Mouse (Mus musculus): ENCODE data around the gene Dennd1c. TPM values are rescaled to one million over a fixed set of nuclear protein-coding genes. Genes with fewer than 3 reads are reported as not detected.

The Dennd1c gene
- 0.29 and 0.58 TPM in 2 replicates for polyA plus RNA-seq (2021; fragmentation: Nextera tagmentation)
- long read RNA-seq, experiment 1, partial matches to known transcripts, result 1 of 4 reads
- long read RNA-seq, experiment 1, other reads (novel, unspliced or antisense), result 2 of 4 reads
- long read RNA-seq, experiment 2, result 0 reads

GRCm38 (mm10) chr17:57078336-57078735 is at the start of gene Dennd1c:
Dennd1c (minus strand) TSS chr17:57078514.

GRCm38 (mm10) chr17:57105181-57106034 is 27.1 kb upstream of the Dennd1c start, which contains the start of gene Tnfsf9:
Tnfsf9 (plus strand) TSS chr17:57105325.

GRCm38 (mm10) chr17:57087049-57087832 is 8.9 kb upstream of the Dennd1c start, which contains the start of gene Tubb4a:
Tubb4a (minus strand) TSS chr17:57087782.

GRCm38 (mm10) chr17:57059486-57059977 is 18.8 kb downstream of the Dennd1c start, which contains the start of gene Slc25a23:
Slc25a23 (minus strand) TSS chr17:57059863.

DNA sequence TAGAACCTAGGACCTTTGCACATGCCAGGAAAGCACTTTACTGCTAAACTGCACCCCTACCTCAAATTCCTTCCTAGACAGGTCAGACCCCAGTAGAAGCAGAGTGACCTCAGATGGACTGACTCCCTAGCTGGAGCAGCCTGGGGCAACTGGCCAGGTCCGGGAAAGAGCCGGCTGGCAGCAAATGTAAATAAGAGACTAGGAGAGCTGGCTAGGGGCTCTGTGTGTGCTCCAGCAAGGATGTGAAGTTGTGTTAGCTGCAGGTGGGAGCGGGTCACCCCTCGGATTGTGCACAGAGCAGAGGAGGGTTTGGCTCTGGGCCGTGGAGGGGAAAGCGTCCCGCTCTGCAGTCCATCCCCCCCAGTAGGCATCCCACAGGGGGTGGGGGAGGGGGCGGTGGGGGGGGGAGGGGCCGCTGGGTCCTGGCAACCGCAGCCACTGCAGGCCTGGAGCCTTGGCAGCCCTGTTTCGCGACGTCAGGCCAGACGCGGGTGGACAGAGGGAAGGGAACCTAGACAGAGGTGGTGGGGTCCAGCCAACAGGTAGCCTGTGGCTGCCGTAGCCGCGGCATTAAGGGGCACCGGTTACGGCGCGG is 19.3 kb downstream of the Dennd1c start, which contains the start of gene Crb3:
TSS of gene Crb3 (plus strand) at position 215 of the 595 bp plus-strand sequence.

DNA sequence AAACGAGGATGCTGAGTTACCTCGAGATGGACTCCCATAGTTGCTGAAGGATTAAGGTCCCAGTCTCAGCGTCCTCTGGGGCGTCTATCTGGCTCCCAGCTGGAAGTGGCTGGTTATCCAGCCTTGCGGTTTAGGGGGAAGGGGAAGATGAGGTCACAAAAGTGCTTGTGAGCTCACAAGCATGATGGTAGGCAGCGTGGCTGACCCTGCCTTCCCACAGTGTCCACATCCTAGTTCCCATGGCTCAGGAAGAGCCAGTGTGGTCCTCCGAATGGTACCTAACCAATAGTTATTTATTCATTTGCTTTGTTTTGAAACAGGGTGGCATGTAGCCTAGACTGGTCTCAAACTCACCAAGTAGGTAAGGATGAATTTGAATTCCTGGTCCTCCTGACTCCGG is 36.8 kb downstream of the Dennd1c start, which contains the start of gene Slc25a41:
TSS of gene Slc25a41 (minus strand) at position 101 of the 400 bp plus-strand sequence.

GRCm38 (mm10) chr17:57030931-57031660 is 47.2 kb downstream of the Dennd1c start, which contains the start of gene Khsrp:
Khsrp (minus strand) TSS chr17:57031522.

Other genes with a start within 250 kb of the Dennd1c start
- gene Rfx2, start 247.5 kb downstream of the Dennd1c start, polyA plus RNA-seq (2021; fragmentation: Nextera tagmentation), result 1.0 and 1.1 TPM in 2 replicates
- not detected in 2 replicates for gene Acsbg2, start 204.1 kb downstream of the Dennd1c start, polyA plus RNA-seq (2021; fragmentation: Nextera tagmentation)
- 0.07 and 0.13 TPM in 2 replicates for gene 1700061G19Rik, start 203.0 kb downstream of the Dennd1c start, polyA plus RNA-seq (2021; fragmentation: Nextera tagmentation)
- gene Mllt1, start 143.1 kb downstream of the Dennd1c start, polyA plus RNA-seq (2021; fragmentation: Nextera tagmentation), result 4.6 and 11.4 TPM in 2 replicates
- gene Acer1, start 96.4 kb downstream of the Dennd1c start, polyA plus RNA-seq (2021; fragmentation: Nextera tagmentation), result not detected in 2 replicates
- 172 and 205 TPM in 2 replicates for gene Clpp, start 88.2 kb downstream of the Dennd1c start, polyA plus RNA-seq (2021; fragmentation: Nextera tagmentation)
- gene Alkbh7, start 81.2 kb downstream of the Dennd1c start, polyA plus RNA-seq (2021; fragmentation: Nextera tagmentation), result 62.5 and 64.6 TPM in 2 replicates
- gene Pspn, start 78.5 kb downstream of the Dennd1c start, polyA plus RNA-seq (2021; fragmentation: Nextera tagmentation), result not detected in 2 replicates
- 63.0 and 79.7 TPM in 2 replicates for gene Gtf2f1, start 67.2 kb downstream of the Dennd1c start, polyA plus RNA-seq (2021; fragmentation: Nextera tagmentation)
- not detected in 2 replicates for gene Gm17949, start 67.0 kb downstream of the Dennd1c start, polyA plus RNA-seq (2021; fragmentation: Nextera tagmentation)
- gene Khsrp, start 47.0 kb downstream of the Dennd1c start, polyA plus RNA-seq (2021; fragmentation: Nextera tagmentation), result 3.1 and 6.7 TPM in 2 replicates
- not detected in 2 replicates for gene Slc25a41, start 36.9 kb downstream of the Dennd1c start, polyA plus RNA-seq (2021; fragmentation: Nextera tagmentation)
- 1.4 and 1.5 TPM in 2 replicates for gene Crb3, start 19.4 kb downstream of the Dennd1c start, polyA plus RNA-seq (2021; fragmentation: Nextera tagmentation)
- 31.3 and 177 TPM in 2 replicates for gene Slc25a23, start 18.7 kb downstream of the Dennd1c start, polyA plus RNA-seq (2021; fragmentation: Nextera tagmentation)
- gene Tubb4a, start 9.3 kb upstream of the Dennd1c start, polyA plus RNA-seq (2021; fragmentation: Nextera tagmentation), result 603 and 657 TPM in 2 replicates
- 0.77 and 0.92 TPM in 2 replicates for gene Tnfsf9, start 26.8 kb upstream of the Dennd1c start, polyA plus RNA-seq (2021; fragmentation: Nextera tagmentation)
- 0.33 and 0.42 TPM in 2 replicates for gene Cd70, start 71.3 kb upstream of the Dennd1c start, polyA plus RNA-seq (2021; fragmentation: Nextera tagmentation)
- gene Tnfsf14, start 115.7 kb upstream of the Dennd1c start, polyA plus RNA-seq (2021; fragmentation: Nextera tagmentation), result not detected in 2 replicates
- 0.19 and 0.49 TPM in 2 replicates for gene C3, start 149.6 kb upstream of the Dennd1c start, polyA plus RNA-seq (2021; fragmentation: Nextera tagmentation)
- gene Gpr108, start 169.9 kb upstream of the Dennd1c start, polyA plus RNA-seq (2021; fragmentation: Nextera tagmentation), result 23.5 TPM in 2 replicates
- gene Trip10, start 170.9 kb upstream of the Dennd1c start, polyA plus RNA-seq (2021; fragmentation: Nextera tagmentation), result 3.4 and 3.6 TPM in 2 replicates
- 1.8 TPM in 2 replicates for gene Vav1, start 200.6 kb upstream of the Dennd1c start, polyA plus RNA-seq (2021; fragmentation: Nextera tagmentation)

All from left cerebral cortex, adult 6 months (tissue).